Mouse (Mus musculus) hindbrain, postnatal 0 days (tissue): ENCODE results near the gene Thrb. TPM values are rescaled to one million over a fixed set of nuclear protein-coding genes. Genes with fewer than 3 reads are reported as not detected.
A peak's percentile ranks its signal among the peaks of the same experiment; 100 is the strongest.

Experiments
- ATAC-seq: fragments of 200-750 bp; cut with Nextera tagmentation; 2 replicates; pipeline ENCODE4 v1.8.0; 2017; ENCODE audit warnings: mild to moderate bottlenecking, moderate TSS enrichment, moderate library complexity
- DNase-seq: peaks from one replicate; pipeline ENCODE4 v3.0.0-alpha.2; 2015; ENCODE audit warnings: low spot score
- H3K27ac ChIP-seq: fragments of 300-500 bp; sonication (generic); 2 replicates; pipeline ENCODE4 v1.5.1; 2014; ENCODE audit warnings: mild to moderate bottlenecking
- H3K27me3 ChIP-seq: fragments of 300-500 bp; sonication (generic); 2 replicates; pipeline ENCODE4 v1.6.1; 2014; ENCODE audit warnings: low read length, mixed read lengths; ENCODE audit not compliant: insufficient read depth
- H3K36me3 ChIP-seq: fragments of 300-500 bp; sonication (generic); 2 replicates; pipeline ENCODE4 v1.6.1; 2014; ENCODE audit warnings: low read length, mixed read lengths; ENCODE audit not compliant: insufficient read depth
- H3K4me1 ChIP-seq: fragments of 300-500 bp; sonication (generic); 2 replicates; pipeline ENCODE4 v1.6.1; 2014; ENCODE audit warnings: antibody characterized with exemption, low read length, mixed read lengths; ENCODE audit not compliant: insufficient read depth
- H3K4me2 ChIP-seq: fragments of 300-500 bp; sonication (generic); 2 replicates; pipeline ENCODE4 v1.6.1; 2014; ENCODE audit warnings: low read depth, mild to moderate bottlenecking, low read length, moderate library complexity, mixed read lengths
- H3K4me3 ChIP-seq: fragments of 300-500 bp; sonication (generic); 2 replicates; pipeline ENCODE4 v1.5.1; 2014; ENCODE audit warnings: low read length
- H3K9ac ChIP-seq: fragments of 300-500 bp; sonication (generic); replicated peaks from 2 replicates; pipeline ENCODE4 v1.6.1; 2014; ENCODE audit warnings: mild to moderate bottlenecking, low read length, moderate library complexity, mixed read lengths
- H3K9me3 ChIP-seq: fragments of 300-500 bp; sonication (generic); 2 replicates; pipeline ENCODE4 v1.6.1; 2016; ENCODE audit warnings: low read length, mixed read lengths
- CTCF ChIP-seq: IDR thresholded peaks from 2 replicates; pipeline ENCODE4 v1.5.1; 2016; ENCODE audit warnings: antibody characterized with exemption, control low read depth, low read depth
- WGBS: fragments of 180-500 bp; shearing (Covaris S2); extraction: QIAGEN DNeasy Blood & Tissue Kit; methylation state at CpG from one replicate; pipeline ENCODE4 v1.1.7; 2014; 5-methylcytosine and 5-hydroxymethylcytosine counted together
- polyA plus RNA-seq: library from polyadenylated mRNA; unstranded; fragments of >200 nt; fragmentation: Nextera tagmentation; extraction: Ambion mirVana; gene quantifications from 2 replicates; pipeline ENCODE4 v1.2.1, GENCODE M21; 2015
- total RNA-seq: library from RNA; depleted of rRNA; stranded (reverse); fragments of >200 nt; gene quantifications from 2 replicates; pipeline ENCODE4 v1.2.3, GENCODE M21; 2014

Thrb gene
- total and polyA plus RNA-seq, 2 experiments from 2014 or later, result 2.8 to 5.3 TPM

DNA sequence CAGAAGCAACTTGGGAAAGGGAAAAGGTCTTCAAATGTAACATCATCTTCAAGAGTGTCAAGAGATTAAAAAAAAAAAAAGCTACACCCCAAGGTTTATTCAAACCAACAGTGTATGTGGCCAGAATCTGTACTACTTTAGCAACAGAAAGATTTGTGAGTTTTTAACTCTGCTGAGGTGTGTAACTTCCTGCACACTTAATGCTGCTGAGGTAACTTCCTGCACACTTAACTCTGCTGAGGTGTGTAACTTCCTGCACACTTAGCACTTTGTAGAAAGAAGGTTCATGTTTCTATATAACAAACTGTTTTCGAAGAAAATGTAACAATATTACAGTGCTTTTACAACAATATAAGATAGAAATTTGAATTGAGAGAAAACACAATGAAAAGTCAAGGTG lies 343.6 kb downstream of the Thrb start:
- H3K4me2 ChIP-seq, result no peak overlapping the region
- WGBS, result 94% methylated on average over 1 of the region's 1 CpGs
- H3K4me3 ChIP-seq, result no peak overlapping the region
- H3K27ac ChIP-seq, result no peak overlapping the region
- no peaks in the 10 kb centered on the region for H3K9me3 ChIP-seq
- no peaks in the 10 kb centered on the region for H3K36me3 ChIP-seq
- no peak for TF ChIP-seq CTCF
- no peak for ATAC-seq
- H3K9ac ChIP-seq, result no peak overlapping the region
- no peak for DNase-seq
- H3K4me1 ChIP-seq, result no peaks in the 10 kb centered on the region
- no peaks in the 10 kb centered on the region for H3K27me3 ChIP-seq

GRCm38 (mm10) chr14:18008524-18008923 lies 348.5 kb downstream of the Thrb start:
- no peak overlapping the region for H3K4me3 ChIP-seq
- no peaks in the 10 kb centered on the region for H3K9me3 ChIP-seq
- 73% methylated on average over 3 of the region's 3 CpGs for WGBS
- H3K27me3 ChIP-seq, result no peaks in the 10 kb centered on the region
- H3K36me3 ChIP-seq, result no peaks in the 10 kb centered on the region
- no peak for TF ChIP-seq CTCF
- H3K27ac ChIP-seq, result no peak overlapping the region
- no peak overlapping the region for H3K4me2 ChIP-seq
- H3K4me1 ChIP-seq, result no peaks in the 10 kb centered on the region
- ATAC-seq (0 out of 2 replicates have a peak, but pooled peaks have one; percentile 27), DNase-seq (peak; percentile 14)
- no peak overlapping the region for H3K9ac ChIP-seq

DNA sequence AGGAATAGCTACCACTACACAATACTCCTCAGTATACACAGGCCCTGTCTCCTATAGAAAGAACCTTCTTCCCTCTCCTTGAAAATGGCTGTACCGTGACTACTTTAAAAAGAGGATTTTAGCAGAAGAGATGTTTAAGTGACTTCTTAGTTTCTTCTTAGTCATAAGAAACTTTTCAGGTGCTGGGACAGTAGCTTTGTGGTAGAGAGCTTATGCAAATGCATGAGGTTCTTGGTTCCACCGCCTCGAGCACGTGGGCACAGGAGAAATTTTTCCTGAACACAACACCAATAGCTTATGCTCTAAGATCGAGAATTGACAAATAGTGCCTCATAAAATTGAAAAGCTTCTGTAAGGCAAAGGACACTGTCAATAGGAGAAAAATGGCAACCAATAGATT lies 356.5 kb downstream of the Thrb start:
- no peaks in the 10 kb centered on the region for H3K36me3 ChIP-seq
- WGBS, result 86% methylated on average over 5 of the region's 5 CpGs
- H3K4me3 ChIP-seq, result no peak overlapping the region
- no peaks in the 10 kb centered on the region for H3K9me3 ChIP-seq
- ATAC-seq, result no peak
- no peak overlapping the region for H3K27ac ChIP-seq
- H3K27me3 ChIP-seq, result no peaks in the 10 kb centered on the region
- H3K4me1 ChIP-seq, result no peaks in the 10 kb centered on the region
- no peak overlapping the region for H3K9ac ChIP-seq
- H3K4me2 ChIP-seq, result no peak overlapping the region
- no peak for DNase-seq
- no peak for TF ChIP-seq CTCF

- 70% methylated on average over 4 of the region's 4 CpGs for WGBS
- no peak for DNase-seq
- no peak for ATAC-seq
These were observed 360.1 kb downstream of the Thrb start for GRCm38 (mm10) chr14:18020128-18020527.

DNA sequence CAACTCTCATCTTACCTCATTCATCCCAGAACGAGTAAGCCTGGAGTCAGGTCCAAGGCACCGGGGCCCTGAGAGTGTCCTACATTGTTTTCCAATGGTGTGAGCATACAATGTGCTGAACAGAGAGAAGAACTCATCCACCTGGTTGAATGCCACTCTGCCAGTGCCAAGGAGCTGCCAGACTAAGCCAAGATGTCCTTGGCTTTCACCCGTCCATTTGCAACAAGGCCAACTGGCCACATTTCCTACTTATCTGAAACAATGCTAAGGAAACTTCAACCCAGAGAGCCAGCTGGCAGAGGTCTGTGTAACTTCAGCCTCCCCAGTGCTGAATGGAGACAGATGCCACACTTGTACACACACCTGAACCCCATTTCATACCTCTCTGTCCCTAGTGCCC lies 360.6 kb downstream of the Thrb start:
- Histone ChIP-seq H3K4me2 (no peak overlapping the region), H3K9me3 (no peaks in the 10 kb centered on the region), H3K4me1 (no peaks in the 10 kb centered on the region), H3K36me3 (no peaks in the 10 kb centered on the region), H3K27me3 (no peaks in the 10 kb centered on the region), H3K9ac (no peak overlapping the region), H3K27ac (no peak overlapping the region), H3K4me3 (no peak overlapping the region)
- no peak for TF ChIP-seq CTCF
- peak; percentile 6 for DNase-seq
- ATAC-seq, result no peak
- 77% methylated on average over 3 of the region's 3 CpGs for WGBS

More at GRCm38 (mm10) chr14:18020128-18020527, 360.1 kb downstream of the Thrb start:
- Histone ChIP-seq H3K27ac (no peak overlapping the region), H3K9ac (no peak overlapping the region), H3K4me3 (no peak overlapping the region), H3K9me3 (no peaks in the 10 kb centered on the region), H3K4me1 (no peaks in the 10 kb centered on the region), H3K4me2 (no peak overlapping the region), H3K27me3 (no peaks in the 10 kb centered on the region), H3K36me3 (no peaks in the 10 kb centered on the region)
- no peak for TF ChIP-seq CTCF

DNA sequence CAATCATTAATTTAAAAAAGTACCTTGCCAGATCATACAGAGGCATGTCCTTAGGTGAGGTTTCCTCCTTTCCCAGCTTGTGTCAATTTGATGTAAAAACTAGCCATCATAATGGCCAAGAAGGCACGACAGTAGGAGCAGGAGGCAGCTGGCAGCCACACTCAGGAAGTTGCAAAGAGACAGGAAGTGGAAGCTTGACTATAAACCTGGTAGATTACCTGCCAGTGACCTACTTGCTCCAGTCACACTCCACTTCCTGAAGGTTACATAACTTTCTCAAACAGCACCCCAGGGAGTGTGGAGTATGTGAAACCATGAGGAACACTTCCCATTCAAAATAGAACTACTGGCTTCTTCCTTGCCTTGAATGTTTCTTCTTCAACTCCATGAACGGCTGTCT lies 361.7 kb downstream of the Thrb start:
- DNase-seq (no peak), ATAC-seq (no peak)
- H3K4me3 ChIP-seq, result no peak overlapping the region
- WGBS, result 76% methylated on average over 2 of the region's 2 CpGs
- H3K4me2 ChIP-seq, result no peak overlapping the region
- no peaks in the 10 kb centered on the region for H3K9me3 ChIP-seq
- no peaks in the 10 kb centered on the region for H3K27me3 ChIP-seq
- no peak for TF ChIP-seq CTCF
- no peak overlapping the region for H3K27ac ChIP-seq
- H3K36me3 ChIP-seq, result no peaks in the 10 kb centered on the region
- H3K4me1 ChIP-seq, result no peaks in the 10 kb centered on the region
- H3K9ac ChIP-seq, result no peak overlapping the region

DNA sequence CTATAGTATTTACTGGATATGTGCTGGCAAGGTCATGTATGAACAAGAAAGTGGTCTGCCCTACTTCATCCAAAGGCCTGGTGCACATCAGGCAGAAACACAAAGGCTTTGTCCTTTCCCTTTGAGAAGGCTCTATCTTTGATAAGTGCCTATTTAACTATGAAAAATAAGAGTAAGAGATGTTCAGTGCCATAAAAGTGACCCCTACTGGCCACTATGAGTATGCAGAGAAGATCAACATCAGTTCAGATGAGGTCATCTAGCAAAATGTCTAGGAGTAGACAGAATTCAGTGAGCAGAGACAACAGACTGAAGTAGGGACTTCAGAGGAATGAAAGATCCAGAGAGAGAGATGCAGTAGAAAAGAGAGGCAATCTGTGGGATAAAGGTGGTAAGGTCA lies 362.3 kb downstream of the Thrb start:
- Histone ChIP-seq H3K9ac (no peak overlapping the region), H3K4me3 (no peak overlapping the region), H3K4me1 (no peaks in the 10 kb centered on the region), H3K9me3 (no peaks in the 10 kb centered on the region), H3K27me3 (no peaks in the 10 kb centered on the region), H3K4me2 (no peak overlapping the region), H3K36me3 (no peaks in the 10 kb centered on the region), H3K27ac (no peak overlapping the region)
- peak; percentile 44 for TF ChIP-seq CTCF
- ATAC-seq (no peak), DNase-seq (no peak)
